Mouse (Mus musculus) midbrain, embryonic 14.5 days (tissue): ENCODE results near the gene Serpine2. TPM values are rescaled to one million over a fixed set of nuclear protein-coding genes. Genes with fewer than 3 reads are reported as not detected.

Source experiments
- ATAC-seq: fragments of 200-750 bp; cut with Nextera tagmentation; 2 replicates; pipeline ENCODE4 v1.8.0; 2017; ENCODE audit warnings: moderate number of reproducible peaks, moderate library complexity; ENCODE audit not compliant: low FRiP score, low TSS enrichment
- DNase-seq: peaks from one replicate; pipeline ENCODE4 v3.0.0-alpha.2; 2015
- H3K27ac ChIP-seq: fragments of 300-500 bp; sonication (generic); replicated peaks from 2 replicates; pipeline ENCODE4 v1.5.1; 2014; ENCODE audit warnings: mild to moderate bottlenecking, low read depth, low read length, moderate library complexity
- H3K27me3 ChIP-seq: fragments of 300-500 bp; sonication (generic); 2 replicates; pipeline ENCODE4 v1.6.1; 2014; ENCODE audit warnings: low read length, control low read depth, mixed read lengths; ENCODE audit not compliant: control insufficient read depth, insufficient read depth
- H3K36me3 ChIP-seq: fragments of 300-500 bp; sonication (generic); 2 replicates; pipeline ENCODE4 v1.6.1; 2014; ENCODE audit warnings: low read length, control low read depth; ENCODE audit not compliant: control insufficient read depth, insufficient read depth
- H3K4me1 ChIP-seq: fragments of 300-500 bp; sonication (generic); 2 replicates; pipeline ENCODE4 v1.6.1; 2014; ENCODE audit warnings: mild to moderate bottlenecking, antibody characterized with exemption, low read length, control low read depth; ENCODE audit not compliant: control insufficient read depth, insufficient read depth
- H3K4me2 ChIP-seq: fragments of 300-500 bp; sonication (generic); 2 replicates; pipeline ENCODE4 v1.6.1; 2014; ENCODE audit warnings: mild to moderate bottlenecking, low read length, moderate library complexity
- H3K4me3 ChIP-seq: fragments of 300-500 bp; sonication (generic); replicated peaks from 2 replicates; pipeline ENCODE4 v1.5.1; 2014; ENCODE audit warnings: low read depth, low read length
- H3K9ac ChIP-seq: fragments of 300-500 bp; sonication (generic); replicated peaks from 2 replicates; pipeline ENCODE4 v1.6.1; 2014; ENCODE audit warnings: mild to moderate bottlenecking, low read length, moderate library complexity
- H3K9me3 ChIP-seq: fragments of 300-500 bp; sonication (generic); 2 replicates; pipeline ENCODE4 v1.6.1; 2016; ENCODE audit warnings: low read length, control low read depth, mixed read lengths; ENCODE audit not compliant: control insufficient read depth
- WGBS: fragments of 180-500 bp; shearing (Covaris S2); extraction: QIAGEN DNeasy Blood & Tissue Kit; methylation state at CpG from one replicate; pipeline ENCODE4 v1.1.7; 2014; 5-methylcytosine and 5-hydroxymethylcytosine counted together
- polyA plus RNA-seq: library from polyadenylated mRNA; unstranded; fragments of >200 nt; fragmentation: Nextera tagmentation; extraction: Ambion mirVana; gene quantifications from 2 replicates; pipeline ENCODE4 v1.2.1, GENCODE M21; 2014

Serpine2 gene
- polyA plus RNA-seq, 1 experiment from 2014 or later = 199 TPM

DNA sequence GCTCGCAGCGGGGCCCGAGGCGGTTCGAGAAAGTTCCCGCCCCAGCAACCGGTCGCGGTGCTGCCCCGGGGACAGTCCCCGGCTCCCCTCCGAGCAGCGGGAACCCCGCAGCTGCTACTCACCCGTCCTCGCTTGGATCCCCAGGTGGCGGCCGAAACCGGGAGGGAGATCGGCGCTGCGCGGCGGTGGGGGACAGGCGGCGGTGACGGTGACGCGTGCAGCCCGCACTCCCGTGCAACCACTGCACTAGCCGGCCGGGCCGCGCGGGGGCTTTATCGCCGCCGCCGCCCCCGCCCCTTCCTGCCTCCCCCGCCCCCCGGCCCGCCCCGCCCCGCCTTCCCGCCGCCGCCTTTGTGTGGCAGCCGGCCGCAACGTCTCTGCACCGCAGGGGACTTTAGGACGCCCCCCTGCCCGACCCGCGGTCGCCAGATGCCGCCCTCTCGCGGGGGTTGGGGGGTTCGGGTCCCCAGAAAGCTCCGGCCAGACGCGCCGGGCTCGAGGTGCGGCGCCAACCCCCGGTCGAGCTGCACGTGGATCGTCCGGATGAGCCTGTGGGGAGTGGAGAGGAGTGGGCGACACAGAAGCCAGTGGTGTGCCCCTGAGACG is 2.5 kb downstream of the Serpine2 start:
- peak overlapping the region; percentile 73 for H3K4me3 ChIP-seq
- H3K27me3 ChIP-seq = peaks cover 27% of the 10 kb centered on the region
- WGBS = under 1% methylated on average over 74 of the region's 76 CpGs
- no peaks in the 10 kb centered on the region for H3K9me3 ChIP-seq
- H3K36me3 ChIP-seq = no peaks in the 10 kb centered on the region
- peak overlapping the region; percentile 98 for H3K4me2 ChIP-seq
- ATAC-seq (peak; percentile 59), DNase-seq (peak; percentile 74)
- 0 out of 2 replicates have a peak overlapping the region, but pooled peaks have one; percentile 41 for H3K27ac ChIP-seq
- H3K4me1 ChIP-seq = peaks cover 22% of the 10 kb centered on the region
- H3K9ac ChIP-seq = peak overlapping the region; percentile 77

GRCm38 (mm10) chr1:79857681-79858388 is 3.1 kb downstream of the Serpine2 start:
- no peaks in the 10 kb centered on the region for H3K9me3 ChIP-seq
- 0 out of 2 replicates have a peak overlapping the region, but pooled peaks have one; percentile 41 for H3K27ac ChIP-seq
- H3K4me2 ChIP-seq = peak overlapping the region; percentile 98
- ATAC-seq = peak; percentile 20
- peak overlapping the region; percentile 77 for H3K9ac ChIP-seq
- no peaks in the 10 kb centered on the region for H3K36me3 ChIP-seq
- WGBS = 2% methylated on average over 32 of the region's 32 CpGs
- peak; percentile 40 for DNase-seq
- peak overlapping the region; percentile 73 for H3K4me3 ChIP-seq
- peaks cover 22% of the 10 kb centered on the region for H3K4me1 ChIP-seq
- H3K27me3 ChIP-seq = peaks cover 27% of the 10 kb centered on the region

GRCm38 (mm10) chr1:79856756-79857155 is 4.2 kb downstream of the Serpine2 start:
- peak overlapping the region; percentile 98 for H3K4me2 ChIP-seq
- peaks cover 27% of the 10 kb centered on the region for H3K27me3 ChIP-seq
- H3K4me3 ChIP-seq = peak overlapping the region; percentile 73; the same call in 1 of the 2 replicates
- ATAC-seq (no peak), DNase-seq (no peak)
- 45% methylated on average over 4 of the region's 4 CpGs for WGBS
- H3K9me3 ChIP-seq = no peaks in the 10 kb centered on the region
- H3K9ac ChIP-seq = no peak overlapping the region
- no peaks in the 10 kb centered on the region for H3K36me3 ChIP-seq
- no peak overlapping the region for H3K27ac ChIP-seq
- peaks cover 21% of the 10 kb centered on the region for H3K4me1 ChIP-seq

DNA sequence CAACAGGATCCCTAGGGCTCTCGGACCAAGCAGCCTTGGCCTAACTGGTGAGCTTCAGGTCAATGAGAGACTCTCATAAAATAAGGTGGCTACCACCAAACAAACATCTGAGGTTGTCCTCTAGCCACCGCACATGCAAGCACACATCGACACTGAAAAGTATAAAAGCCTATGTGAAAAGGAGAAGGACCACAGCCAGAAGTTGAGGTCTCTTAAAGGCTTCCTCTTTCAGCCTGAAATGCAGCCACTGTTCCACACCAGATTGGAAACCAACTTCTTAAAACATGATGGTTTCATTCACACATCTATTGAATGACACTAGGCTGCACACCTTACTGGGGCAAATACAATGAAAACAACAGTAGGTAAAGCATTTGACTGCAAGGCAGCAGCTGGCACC is 7.5 kb downstream of the Serpine2 start:
- H3K9ac ChIP-seq = no peak overlapping the region
- WGBS = 96% methylated on average over 3 of the region's 3 CpGs
- no peak overlapping the region for H3K27ac ChIP-seq
- ATAC-seq (no peak), DNase-seq (no peak)
- no peak overlapping the region for H3K4me3 ChIP-seq
- no peaks in the 10 kb centered on the region for H3K36me3 ChIP-seq
- H3K9me3 ChIP-seq = no peaks in the 10 kb centered on the region
- no peak overlapping the region for H3K4me2 ChIP-seq
- H3K4me1 ChIP-seq = no peaks in the 10 kb centered on the region
- H3K27me3 ChIP-seq = peaks cover 17% of the 10 kb centered on the region

- Histone ChIP-seq H3K4me1 (no peaks in the 10 kb centered on the region), H3K4me3 (no peak overlapping the region), H3K9me3 (no peaks in the 10 kb centered on the region), H3K9ac (no peak overlapping the region), H3K4me2 (no peak overlapping the region), H3K27me3 (no peaks in the 10 kb centered on the region), H3K27ac (no peak overlapping the region), H3K36me3 (no peaks in the 10 kb centered on the region)
- DNase-seq = no peak
- ATAC-seq = no peak
- 95% methylated on average over 10 of the region's 10 CpGs for WGBS
Observed at GRCm38 (mm10) chr1:79850341-79850740, 10.6 kb downstream of the Serpine2 start.

- H3K27me3 ChIP-seq = no peaks in the 10 kb centered on the region
- H3K4me1 ChIP-seq = no peaks in the 10 kb centered on the region
- H3K9ac ChIP-seq = no peak overlapping the region
- no peaks in the 10 kb centered on the region for H3K36me3 ChIP-seq
- ATAC-seq (no peak), DNase-seq (no peak)
- H3K4me2 ChIP-seq = no peak overlapping the region
- no peak overlapping the region for H3K4me3 ChIP-seq
- WGBS = 84% methylated on average over 3 of the region's 3 CpGs
- no peaks in the 10 kb centered on the region for H3K9me3 ChIP-seq
- no peak overlapping the region for H3K27ac ChIP-seq
Observed at GRCm38 (mm10) chr1:79848663-79849062, 12.3 kb downstream of the Serpine2 start.

DNA sequence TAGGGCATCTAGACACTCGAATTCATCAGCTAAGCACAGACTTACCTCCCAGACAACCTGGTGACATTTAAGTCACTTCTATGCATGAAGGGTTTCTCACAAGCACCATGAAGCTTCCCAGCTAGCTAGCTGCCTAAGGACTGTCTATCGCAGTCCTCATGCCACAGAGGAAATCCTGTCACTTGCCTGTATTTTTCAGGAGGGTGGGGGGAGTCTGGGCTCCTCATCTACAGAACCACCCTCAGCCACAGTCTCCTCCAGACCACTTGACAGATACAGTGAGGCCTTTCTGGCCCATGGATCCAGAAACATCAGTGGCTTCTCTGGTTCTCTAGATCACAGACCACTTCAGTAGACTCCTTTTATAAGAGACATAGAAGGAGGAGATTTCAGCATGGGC is 14.1 kb downstream of the Serpine2 start:
- no peaks in the 10 kb centered on the region for H3K4me1 ChIP-seq
- H3K9ac ChIP-seq = no peak overlapping the region
- DNase-seq (no peak), ATAC-seq (no peak)
- no peaks in the 10 kb centered on the region for H3K36me3 ChIP-seq
- H3K4me3 ChIP-seq = no peak overlapping the region
- 90% methylated on average over 2 of the region's 2 CpGs for WGBS
- H3K4me2 ChIP-seq = no peak overlapping the region
- H3K9me3 ChIP-seq = no peaks in the 10 kb centered on the region
- H3K27ac ChIP-seq = no peak overlapping the region
- no peaks in the 10 kb centered on the region for H3K27me3 ChIP-seq

- no peaks in the 10 kb centered on the region for H3K27me3 ChIP-seq
- H3K9me3 ChIP-seq = no peaks in the 10 kb centered on the region
- H3K36me3 ChIP-seq = no peaks in the 10 kb centered on the region
- peaks cover 5% of the 10 kb centered on the region; the same call in 1 of the 2 replicates for H3K4me1 ChIP-seq
- no peak overlapping the region for H3K9ac ChIP-seq
- DNase-seq (peak; percentile 83), ATAC-seq (peak; percentile 76)
- peak overlapping the region; percentile 46; the same call in 1 of the 2 replicates for H3K27ac ChIP-seq
- H3K4me2 ChIP-seq = peak overlapping the region; percentile 9; the same call in 1 of the 2 replicates
- no peak overlapping the region for H3K4me3 ChIP-seq
- 52% methylated on average over 16 of the region's 16 CpGs for whole genome bisulfite sequencing
Observed at GRCm38 (mm10) chr1:79832719-79833404, 28.1 kb downstream of the Serpine2 start.
